Mouse (Mus musculus) small intestine, adult 2 months (tissue): Measurements from ENCODE around the gene Ifna12.

Source experiments
- CTCF ChIP-seq: fragments of 200-500 bp; IDR thresholded peaks from 2 replicates; pipeline ENCODE4 v1.5.1; 2012; ENCODE audit warnings: low read depth, mild to moderate bottlenecking, control low read depth, inconsistent platforms, low read length, moderate library complexity, mixed read lengths; ENCODE audit not compliant: insufficient replicate concordance, insufficient read length; ENCODE audit errors: extremely low read depth
- POLR2A ChIP-seq: fragments of 200-500 bp; IDR thresholded peaks from 2 replicates; pipeline ENCODE4 v1.6.1; 2012; ENCODE audit warnings: low read depth, mild to moderate bottlenecking, control low read depth, inconsistent platforms, low read length, moderate library complexity

DNA sequence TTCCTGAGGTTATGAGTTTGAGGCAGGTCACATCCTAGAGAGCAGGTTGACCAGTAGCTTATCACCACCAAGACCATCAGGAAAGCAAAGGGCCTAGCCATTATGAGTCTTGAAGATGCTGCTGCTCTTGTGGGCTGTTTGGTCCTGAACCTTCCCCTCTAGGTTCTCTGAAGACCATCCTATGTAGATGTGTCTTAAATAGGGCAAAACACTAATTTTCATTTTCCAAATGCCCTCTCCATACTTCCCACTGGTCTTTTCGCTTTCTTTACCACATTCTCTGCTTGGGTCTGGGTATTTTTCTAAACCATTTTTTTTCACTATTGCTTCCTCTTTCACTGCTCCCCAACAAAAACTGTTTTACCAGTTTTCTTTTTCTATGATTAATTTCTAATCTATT lies 10.9 kb downstream of the Ifna12 start, which contains the start of gene Ifna9:
- TF ChIP-seq POLR2A, result no peak
- TF ChIP-seq CTCF, result no peak
